Mouse (Mus musculus) cerebellum, adult 9-11 months (tissue): ENCODE measurements around the gene Cactin.

ENCODE experiments used
- DNase-seq: peaks from one replicate; pipeline ENCODE4 v3.0.0; 2022

Cactin gene

GRCm38 (mm10) chr10:81366477-81367206, 45.7 kb downstream of the Cactin start:
- DNase-seq, result no peak

- DNase-seq, result no peak
Measured at GRCm38 (mm10) chr10:81367207-81367495, 46.2 kb downstream of the Cactin start.

DNA sequence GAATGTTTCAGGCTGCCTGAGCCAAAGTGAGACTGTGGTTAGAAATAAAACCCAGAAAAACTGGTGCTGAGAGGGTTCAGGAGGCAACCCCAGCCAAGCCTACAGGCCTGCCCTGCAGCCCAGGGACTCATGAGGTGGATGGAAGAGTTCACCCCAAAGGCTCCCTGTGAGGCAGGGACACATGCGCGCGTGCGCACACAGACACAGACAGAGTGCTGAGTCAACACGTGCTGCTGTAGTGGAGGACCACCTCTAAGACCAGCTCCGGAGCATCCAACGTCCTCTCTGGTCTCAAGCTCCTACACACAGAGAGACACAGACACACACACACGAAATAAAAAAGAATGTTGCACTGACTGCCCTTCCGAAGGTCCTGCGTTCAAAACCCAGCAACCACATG, 54.4 kb downstream of the Cactin start:
- no peak for DNase-seq
